Mouse (Mus musculus) mouse trophoblast stem cell (cell line): Measurements from ENCODE around the gene Prdm16.

ENCODE experiments used
- in situ Hi-C, 2 experiments: fragments of 300-500 bp; cut with MseI, MboI; formaldehyde crosslinking; loops; 2 replicates in 1 of 2; 3 replicates in 1 of 2; pipeline ENCODE4 v1.15.1; 2025

Prdm16 gene

GRCm38 (mm10) chr4:154603663-154604441, 32.8 kb downstream of the Prdm16 start:
- in situ Hi-C loops, result no loop called here

GRCm38 (mm10) chr4:154602409-154602808, 34.3 kb downstream of the Prdm16 start:
- in situ Hi-C loops, result no loop called here

GRCm38 (mm10) chr4:154601006-154601405, 35.7 kb downstream of the Prdm16 start:
- in situ Hi-C loops, result no loop called here

GRCm38 (mm10) chr4:154599977-154600376, 36.7 kb downstream of the Prdm16 start:
- in situ Hi-C loops, result no loop called here

GRCm38 (mm10) chr4:154598357-154598756, 38.3 kb downstream of the Prdm16 start:
- in situ Hi-C loops, result no loop called here

GRCm38 (mm10) chr4:154596805-154597204, 39.9 kb downstream of the Prdm16 start:
- in situ Hi-C loops, result no loop called here

- in situ Hi-C loops, result no loop called here
Measured at GRCm38 (mm10) chr4:154594761-154595556, 41.7 kb downstream of the Prdm16 start.

- in situ Hi-C loops, result no loop called here
Measured at GRCm38 (mm10) chr4:154594116-154594760, 42.4 kb downstream of the Prdm16 start.

- in situ Hi-C loops, result no loop called here
Measured at GRCm38 (mm10) chr4:154592562-154592961, 44.1 kb downstream of the Prdm16 start.

- in situ Hi-C loops, result no loop called here
Measured at GRCm38 (mm10) chr4:154590910-154591309, 45.8 kb downstream of the Prdm16 start.

- in situ Hi-C loops, result no loop called here
Measured at GRCm38 (mm10) chr4:154586334-154586733, 50.3 kb downstream of the Prdm16 start.

- in situ Hi-C loops, result no loop called here
Measured at GRCm38 (mm10) chr4:154585779-154586178, 50.9 kb downstream of the Prdm16 start.

GRCm38 (mm10) chr4:154583712-154584111, 53.0 kb downstream of the Prdm16 start:
- in situ Hi-C loops, result no loop called here

GRCm38 (mm10) chr4:154582607-154583236, 54.0 kb downstream of the Prdm16 start:
- in situ Hi-C loops, result no loop called here

- in situ Hi-C loops, result no loop called here
Measured at GRCm38 (mm10) chr4:154581261-154581886, 55.3 kb downstream of the Prdm16 start.

- in situ Hi-C loops, result no loop called here
Measured at GRCm38 (mm10) chr4:154574208-154574875, 62.3 kb downstream of the Prdm16 start.

- in situ Hi-C loops, result no loop called here
Measured at GRCm38 (mm10) chr4:154570451-154570881, 66.2 kb downstream of the Prdm16 start.

- in situ Hi-C loops, result no loop called here
Measured at GRCm38 (mm10) chr4:154569845-154570244, 66.8 kb downstream of the Prdm16 start.

GRCm38 (mm10) chr4:154568798-154569197, 67.9 kb downstream of the Prdm16 start:
- in situ Hi-C loops, result no loop called here

GRCm38 (mm10) chr4:154567942-154568341, 68.7 kb downstream of the Prdm16 start:
- in situ Hi-C loops, result no loop called here

- in situ Hi-C loops, result no loop called here
Measured at GRCm38 (mm10) chr4:154563201-154563600, 73.5 kb downstream of the Prdm16 start.
